Comparison of ENCODE assay signal across 19 mouse cellular contexts in genomic region chr2:166740396-166740795, GRCm38 (mm10). TPM values are rescaled to one million over a fixed set of nuclear protein-coding genes. Genes with fewer than 3 reads are reported as not detected.
DNase-seq lines count a peak whose midpoint lies in the region; ATAC-seq lines count a peak whose summit lies in the region.
"Had no signal": no experiment of that assay in that cellular context is flagged by ENCODE, and none has a peak within 500 bp of the region (broad histone marks: within the 10 kb centered on the region; RNA-seq: fewer than 3 reads in every experiment).

No protein-coding gene starts in this region.

- 87% methylated on average over 6 of the region's 6 CpGs for WGBS in neural tube, embryonic 14.5 days
- WGBS in neural tube, embryonic 15.5 days = 84% methylated on average over 6 of the region's 6 CpGs

- peak; percentile 34; the same call in 1 of the 2 replicates for ATAC-seq in neural tube, embryonic 14.5 days (ENCODE audit: low read depth)
- no peak for ATAC-seq in neural tube, embryonic 15.5 days (ENCODE audit: low FRiP score)
- 0 out of 2 replicates have a peak, but pooled peaks have one; percentile 26 for ATAC-seq in granulocyte monocyte progenitor cell, adult 5-6 weeks (replicated peaks; ENCODE audit: poor library complexity, severe bottlenecking)
- ATAC-seq: intestine, postnatal 0 days had no signal

- H3K9ac ChIP-seq in neural tube, embryonic 14.5 days (replicated peaks; ENCODE audit: low read depth, low read length) = no peak overlapping the region
- no peak overlapping the region for H3K9ac ChIP-seq in neural tube, embryonic 15.5 days (replicated peaks)
- H3K9ac ChIP-seq: embryonic facial prominence, embryonic 15.5 days; forebrain, embryonic 12.5 days; liver, embryonic 15.5 days; stomach, embryonic 15.5 days had no signal

- H3K4me2 ChIP-seq in neural tube, embryonic 14.5 days (ENCODE audit: low read depth, low read length) = no peak overlapping the region
- no peak overlapping the region for H3K4me2 ChIP-seq in neural tube, embryonic 15.5 days
- H3K4me2 ChIP-seq: embryonic facial prominence, embryonic 15.5 days; forebrain, embryonic 12.5 days; liver, embryonic 15.5 days; stomach, embryonic 15.5 days had no signal

- DNase-seq in cerebellum, postnatal 10 days = peak; percentile 37 to 40
- DNase-seq in cerebellum, postnatal 36 days = no peak
- no peak for DNase-seq in embryo, embryonic 10.5 days (ENCODE audit: low spot score)
- no peak for DNase-seq in spleen, postnatal 10 days (ENCODE audit: low spot score in 2 of 2)
- no peak for DNase-seq in adrenal gland, postnatal 14 days
- DNase-seq: adrenal gland, postnatal 36 days; cerebellum, adult 2 months; kidney, postnatal 10 days; lung, postnatal 14 days had no signal

- no peaks in the 10 kb centered on the region for H3K27me3 ChIP-seq in neural tube, embryonic 14.5 days (ENCODE audit: control insufficient read depth, insufficient read depth, low read length)
- no peaks in the 10 kb centered on the region for H3K27me3 ChIP-seq in neural tube, embryonic 15.5 days (replicated peaks)
- H3K27me3 ChIP-seq: embryonic facial prominence, embryonic 15.5 days; forebrain, embryonic 12.5 days; stomach, embryonic 15.5 days had no signal

- no peak overlapping the region for H3K27ac ChIP-seq in neural tube, embryonic 14.5 days (ENCODE audit: low read depth, low read length)
- H3K27ac ChIP-seq in neural tube, embryonic 15.5 days (replicated peaks) = no peak overlapping the region
- H3K27ac ChIP-seq: embryonic facial prominence, embryonic 15.5 days; forebrain, embryonic 12.5 days; layer of hippocampus, adult 2 months; left cerebral cortex, adult 2 months; liver, embryonic 15.5 days; stomach, embryonic 15.5 days had no signal

- no peaks in the 10 kb centered on the region for H3K4me1 ChIP-seq in neural tube, embryonic 14.5 days (ENCODE audit: control insufficient read depth, insufficient read depth, low read length)
- peaks cover 4% of the 10 kb centered on the region; the same call in 1 of the 2 replicates for H3K4me1 ChIP-seq in neural tube, embryonic 15.5 days
- H3K4me1 ChIP-seq: liver, embryonic 15.5 days; stomach, embryonic 15.5 days had no signal

- no peaks in the 10 kb centered on the region for H3K9me3 ChIP-seq in neural tube, embryonic 14.5 days (ENCODE audit: control insufficient read depth, low read length)
- H3K9me3 ChIP-seq in neural tube, embryonic 15.5 days (replicated peaks) = no peaks in the 10 kb centered on the region
- H3K9me3 ChIP-seq: embryonic facial prominence, embryonic 15.5 days; forebrain, embryonic 12.5 days; liver, embryonic 15.5 days; stomach, embryonic 15.5 days had no signal

- H3K4me3 ChIP-seq in neural tube, embryonic 14.5 days (ENCODE audit: low read depth, low read length) = no peak overlapping the region
- no peak overlapping the region for H3K4me3 ChIP-seq in neural tube, embryonic 15.5 days (replicated peaks)
- H3K4me3 ChIP-seq: embryonic facial prominence, embryonic 15.5 days; forebrain, embryonic 12.5 days; layer of hippocampus, adult 2 months; left cerebral cortex, adult 2 months; liver, embryonic 15.5 days; stomach, embryonic 15.5 days had no signal

- H3K36me3 ChIP-seq in neural tube, embryonic 14.5 days (ENCODE audit: control insufficient read depth, insufficient read depth, low read length) = no peaks in the 10 kb centered on the region
- no peaks in the 10 kb centered on the region for H3K36me3 ChIP-seq in neural tube, embryonic 15.5 days
- H3K36me3 ChIP-seq: embryonic facial prominence, embryonic 15.5 days; forebrain, embryonic 12.5 days; liver, embryonic 15.5 days; stomach, embryonic 15.5 days had no signal

RNA-seq across cellular contexts. Expression of gene Prex1, which starts 26.8 kb away (rescaled TPM):
- polyA plus RNA-seq in neural tube, embryonic 14.5 days (2014; fragmentation: Nextera tagmentation; extraction: Ambion mirVana) = 25.9 and 29.4 TPM in 2 replicates
- polyA plus RNA-seq in neural tube, embryonic 15.5 days (2015; fragmentation: Nextera tagmentation; extraction: Ambion mirVana) = 22.0 and 24.9 TPM in 2 replicates
- 29.4 and 39.0 TPM in 2 replicates for total RNA-seq in granulocyte monocyte progenitor cell, adult 5-6 weeks (2014; fragmentation: Nextera tagmentation)
- total RNA-seq in granulocyte monocyte progenitor cell, adult 5-6 weeks (2017) = 13.4 and 15.6 TPM in 2 replicates
- total RNA-seq in adrenal gland, postnatal 14 days (2021) = 13.6 and 18.6 TPM in 2 replicates

RNA-seq across cellular contexts. Expression of gene Trp53rkb, which starts 51.9 kb away (rescaled TPM):
- polyA plus RNA-seq in neural tube, embryonic 14.5 days (2014; fragmentation: Nextera tagmentation; extraction: Ambion mirVana) = 9.4 and 9.8 TPM in 2 replicates
- polyA plus RNA-seq in neural tube, embryonic 15.5 days (2015; fragmentation: Nextera tagmentation; extraction: Ambion mirVana) = 9.1 and 10.3 TPM in 2 replicates
- 2.1 and 4.5 TPM in 2 replicates for total RNA-seq in granulocyte monocyte progenitor cell, adult 5-6 weeks (2014; fragmentation: Nextera tagmentation)
- 2.2 and 5.3 TPM in 2 replicates for total RNA-seq in granulocyte monocyte progenitor cell, adult 5-6 weeks (2017)
- 4.4 and 6.4 TPM in 2 replicates for total RNA-seq in adrenal gland, postnatal 14 days (2021)

Comparison
In these comparisons a context has a peak if more than half of its experiments do, and no peak if none do; other contexts are left out.
1. DNase-seq: peak in cerebellum, postnatal 10 days (2 of 2); none in cerebellum, postnatal 36 days (0 of 2), embryo, embryonic 10.5 days (single experiment), spleen, postnatal 10 days (0 of 2) and adrenal gland, postnatal 14 days (single experiment).